Mouse (Mus musculus) kidney, adult 2 months (tissue): ENCODE measurements at regions not wholly inside any gene's neighbourhood (a gene's known extent, or its start where the extent isn't known, plus 50 kb on each side); places are given as distances from the start of the nearest gene placed in this dataset.

Experiments
- CTCF ChIP-seq: fragments of 200-500 bp; conservative IDR thresholded peaks from 2 replicates; pipeline ENCODE4 v1.5.1; 2011; ENCODE audit warnings: low read depth, mild to moderate bottlenecking, control low read depth, low read length, moderate library complexity, mixed read lengths; ENCODE audit not compliant: insufficient read depth, insufficient read length
- POLR2A ChIP-seq: fragments of 200-500 bp; IDR thresholded peaks from one replicate; pipeline ENCODE4 v1.6.1; 2011; ENCODE audit warnings: low read depth, low read length, control low read depth

DNA sequence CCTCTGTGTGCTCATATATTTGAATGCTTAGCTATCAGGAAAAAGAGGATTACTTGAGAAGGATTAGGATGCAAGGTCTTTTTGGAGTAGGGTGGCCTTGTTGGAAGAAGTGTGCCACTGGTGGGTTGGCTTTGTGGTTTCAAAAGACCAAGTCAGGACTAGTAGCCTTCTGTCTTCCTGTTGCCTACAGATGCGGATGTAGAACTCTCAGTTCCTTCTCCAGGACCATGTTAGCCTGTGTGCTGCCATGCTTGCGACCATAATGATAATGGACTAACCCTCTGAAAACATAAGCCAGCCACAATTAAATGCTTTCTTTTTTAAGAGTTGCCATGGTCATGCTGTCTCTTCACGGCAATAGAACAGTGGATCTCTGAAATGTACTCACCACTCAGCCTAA lies 135.7 kb upstream of the Dio2 start:
- no peak for TF ChIP-seq CTCF
- no peak for TF ChIP-seq POLR2A
